Mouse (Mus musculus) adrenal gland, adult 8-10 months (tissue): ENCODE measurements around the gene Cyth4. TPM values are rescaled to one million over a fixed set of nuclear protein-coding genes. Genes with fewer than 3 reads are reported as not detected.

Experiments used
- DNase-seq: peaks from one replicate; pipeline ENCODE4 v3.0.0; 2022
- total RNA-seq, 4 experiments: library from RNA; stranded (reverse); gene quantifications; 2 replicates each; pipeline ENCODE4 v1.2.4; 2022

The Cyth4 gene
- total RNA-seq, 4 experiments from 2014 or later, result 8.1 to 21.3 (median 14.8) TPM

- peak; percentile 76 for DNase-seq
These were observed 9.5 kb upstream of the Cyth4 start for GRCm38 (mm10) chr15:78587050-78587994.

- no peak for DNase-seq
These were observed 8.8 kb upstream of the Cyth4 start for GRCm38 (mm10) chr15:78588049-78588448.

GRCm38 (mm10) chr15:78588900-78589299 lies 7.9 kb upstream of the Cyth4 start:
- DNase-seq, result no peak

- DNase-seq, result no peak
These were observed 6.9 kb upstream of the Cyth4 start for GRCm38 (mm10) chr15:78589936-78590335.

- no peak for DNase-seq
These were observed 6.1 kb upstream of the Cyth4 start for GRCm38 (mm10) chr15:78590785-78591184.

- DNase-seq, result no peak
These were observed 5.0 kb upstream of the Cyth4 start for GRCm38 (mm10) chr15:78591680-78592451.

GRCm38 (mm10) chr15:78592452-78592968 lies 4.3 kb upstream of the Cyth4 start:
- no peak for DNase-seq

GRCm38 (mm10) chr15:78593896-78594425 lies 2.9 kb upstream of the Cyth4 start:
- no peak for DNase-seq

GRCm38 (mm10) chr15:78594831-78595230 lies 2.0 kb upstream of the Cyth4 start:
- no peak for DNase-seq

GRCm38 (mm10) chr15:78595468-78595867 lies 1.4 kb upstream of the Cyth4 start:
- no peak for DNase-seq

GRCm38 (mm10) chr15:78596504-78596903 lies 343 bp upstream of the Cyth4 start:
- no peak for DNase-seq

GRCm38 (mm10) chr15:78597729-78598128 lies 882 bp downstream of the Cyth4 start:
- no peak for DNase-seq

GRCm38 (mm10) chr15:78599124-78599523 lies 2.3 kb downstream of the Cyth4 start:
- no peak for DNase-seq

GRCm38 (mm10) chr15:78599529-78600193 lies 2.8 kb downstream of the Cyth4 start:
- no peak for DNase-seq

- no peak for DNase-seq
These were observed 4.3 kb downstream of the Cyth4 start for GRCm38 (mm10) chr15:78601180-78601579.

GRCm38 (mm10) chr15:78604255-78604654 lies 7.4 kb downstream of the Cyth4 start:
- no peak for DNase-seq

- no peak for DNase-seq
These were observed 8.5 kb downstream of the Cyth4 start for GRCm38 (mm10) chr15:78605371-78605791.

GRCm38 (mm10) chr15:78606059-78606458 lies 9.2 kb downstream of the Cyth4 start:
- DNase-seq, result no peak

- DNase-seq, result no peak
These were observed 10.6 kb downstream of the Cyth4 start for GRCm38 (mm10) chr15:78607463-78607862.

GRCm38 (mm10) chr15:78610705-78611462 lies 14.0 kb downstream of the Cyth4 start:
- DNase-seq, result peak; percentile 58

- DNase-seq, result no peak
These were observed 17.7 kb downstream of the Cyth4 start for GRCm38 (mm10) chr15:78614536-78614935.
